Mouse (Mus musculus) olfactory bulb, adult 2 months (tissue): ENCODE measurements at regions not wholly inside any gene's neighbourhood (a gene's known extent, or its start where the extent isn't known, plus 50 kb on each side); places are given as distances from the start of the nearest gene placed in this dataset.

Experiments used
- CTCF ChIP-seq: fragments of 200-500 bp; IDR thresholded peaks from 2 replicates; pipeline ENCODE4 v1.5.1; 2012; ENCODE audit warnings: low read depth, mild to moderate bottlenecking, low read length, moderate library complexity; ENCODE audit not compliant: insufficient read depth
- POLR2A ChIP-seq: fragments of 200-500 bp; IDR thresholded peaks from 2 replicates; pipeline ENCODE4 v1.6.1; 2012; ENCODE audit warnings: mild to moderate bottlenecking, low read depth, low read length, moderate library complexity; ENCODE audit not compliant: insufficient read depth

- no peak for TF ChIP-seq CTCF
- TF ChIP-seq POLR2A: no peak
Observed at GRCm38 (mm10) chr12:56005846-56006245, 169.7 kb downstream of the Brms1l start.
